Mouse (Mus musculus): ENCODE measurements around the gene C9.

Gene C9

DNA sequence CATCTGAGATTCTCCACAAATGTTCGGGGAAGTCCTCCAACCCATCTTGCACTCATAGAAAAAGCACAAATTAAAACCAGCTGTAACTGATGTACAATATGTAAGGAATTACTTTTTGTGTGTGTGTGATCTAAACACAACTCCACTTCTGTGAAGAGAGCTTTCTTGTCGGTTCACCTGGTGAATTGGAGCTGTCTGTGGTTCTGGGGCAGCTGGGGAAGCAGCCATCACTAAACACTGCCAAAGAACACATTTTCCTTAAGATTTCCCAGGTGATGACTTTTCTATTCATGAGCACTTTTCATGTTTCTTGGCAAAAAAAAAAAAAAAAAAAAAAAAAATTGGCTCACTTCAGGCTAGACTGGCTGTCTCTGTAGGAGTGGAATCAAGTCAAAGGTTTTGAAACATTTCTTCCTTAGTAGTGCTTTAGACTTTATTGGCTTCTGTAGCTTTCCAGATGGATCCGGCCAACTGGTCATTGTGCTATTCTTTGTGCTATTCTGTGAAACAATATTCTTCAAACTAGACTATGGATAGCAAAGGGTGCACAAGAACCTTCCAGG, 18.3 kb downstream of the C9 start:
- POLR2A ChIA-PET: interaction anchor here in 1 of 4 experiments (0.7 kb wide), 1 partner anchor 13 kb away, joined by 8 read pairs; no protein-coding TSS in a partner anchor
- CTCF ChIA-PET: interaction anchor here in 1 of 4 experiments (0.6 kb wide), 1 partner anchor 20 kb away, joined by 3 read pairs; no protein-coding TSS in a partner anchor

- ChIA-PET POLR2A (no interaction called here), CTCF (no interaction called here)
Measured at GRCm38 (mm10) chr15:6466995-6467394, 21.9 kb downstream of the C9 start.

DNA sequence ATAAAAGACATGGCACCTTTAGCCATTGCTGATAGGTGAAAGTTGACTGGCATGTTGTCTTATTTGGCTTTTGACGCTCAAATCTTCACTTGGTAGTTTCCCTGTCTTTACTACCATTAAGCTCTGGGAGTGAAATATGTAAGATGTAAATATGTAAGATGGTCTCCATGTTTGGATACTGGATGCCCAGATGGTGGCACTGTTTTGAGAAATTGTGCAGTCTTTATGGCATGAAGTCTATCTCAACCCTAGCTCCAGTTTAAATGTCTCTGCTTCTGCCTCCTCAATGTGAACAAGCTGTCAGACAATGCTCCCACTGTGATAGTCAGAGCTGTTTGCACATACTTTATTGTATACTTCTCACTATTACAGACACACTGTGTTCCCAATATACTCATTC, 23.7 kb downstream of the C9 start:
- ChIA-PET POLR2A (no interaction called here), CTCF (interaction anchor here in 1 of 4 experiments (0.7 kb wide), 1 partner anchor 72 kb away, joined by 3 read pairs; no protein-coding TSS in a partner anchor)

- POLR2A ChIA-PET: interaction anchor here in 2 of 4 experiments (0.6 to 1.1 kb wide), 2 partner anchors 20 to 444 kb away, joined by 3 to 4 read pairs; no protein-coding TSS in a partner anchor
- CTCF ChIA-PET: no interaction called here
Measured at GRCm38 (mm10) chr15:6469384-6469783, 24.3 kb downstream of the C9 start.

DNA sequence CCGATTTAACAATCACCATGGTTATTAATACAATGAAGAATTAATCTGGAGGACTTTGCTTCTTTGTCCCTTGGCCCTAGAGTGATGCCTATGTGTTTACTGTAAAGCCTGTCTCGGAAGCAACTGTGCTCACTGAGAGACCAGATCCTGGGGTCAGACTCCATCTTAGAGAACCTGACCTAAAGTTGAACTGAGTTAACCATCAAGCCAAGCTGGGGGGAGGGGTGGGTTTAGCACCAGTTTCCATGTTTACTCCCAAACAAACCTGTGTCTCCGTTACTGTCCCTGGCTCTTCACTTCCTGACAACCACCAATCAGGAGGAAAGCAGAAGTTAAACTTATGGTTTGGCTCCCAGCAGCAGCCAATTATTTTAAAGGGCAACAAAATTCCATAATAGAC, 38.4 kb downstream of the C9 start:
- ChIA-PET POLR2A (no interaction called here), CTCF (interaction anchor here in 2 of 4 experiments (0.6 to 1.4 kb wide), 3 partner anchors 20 to 246 kb away, joined by 3 read pairs; no protein-coding TSS in a partner anchor)

- ChIA-PET CTCF (no interaction called here), POLR2A (no interaction called here)
Measured at GRCm38 (mm10) chr15:6492386-6492785, 47.3 kb downstream of the C9 start.

DNA sequence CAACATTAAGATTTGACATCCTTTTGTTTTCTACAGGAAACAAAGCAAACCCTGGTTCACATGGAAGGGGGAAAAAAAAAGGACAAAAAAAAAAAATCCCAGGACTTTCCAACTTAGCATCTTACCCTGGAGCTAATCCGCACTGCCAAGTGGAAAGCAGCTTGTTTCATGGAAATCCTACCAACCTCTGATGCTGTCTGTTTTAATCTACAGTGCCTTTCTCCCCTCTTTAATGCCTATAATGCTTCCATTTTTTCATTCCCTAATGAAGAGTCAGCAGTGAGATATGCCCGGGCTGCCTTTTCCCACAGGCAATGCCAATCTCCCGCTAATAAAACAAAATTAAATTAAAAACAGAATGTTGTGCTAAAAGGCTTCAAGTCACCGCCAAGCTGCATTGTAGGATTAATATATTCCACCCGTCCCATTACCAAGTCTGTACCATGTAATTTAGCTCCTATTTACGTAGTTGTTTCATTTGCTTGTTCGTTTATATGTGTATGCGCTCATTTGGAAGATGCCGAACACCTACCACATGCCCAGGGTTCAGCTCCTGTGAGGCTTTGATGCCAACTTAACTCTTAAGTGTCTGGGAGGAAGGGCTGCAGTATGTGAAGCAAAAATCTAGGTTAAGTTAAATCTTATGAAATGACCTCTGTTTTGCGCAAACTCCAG, 53.4 kb downstream of the C9 start:
- ChIA-PET POLR2A (no interaction called here), CTCF (no interaction called here)

DNA sequence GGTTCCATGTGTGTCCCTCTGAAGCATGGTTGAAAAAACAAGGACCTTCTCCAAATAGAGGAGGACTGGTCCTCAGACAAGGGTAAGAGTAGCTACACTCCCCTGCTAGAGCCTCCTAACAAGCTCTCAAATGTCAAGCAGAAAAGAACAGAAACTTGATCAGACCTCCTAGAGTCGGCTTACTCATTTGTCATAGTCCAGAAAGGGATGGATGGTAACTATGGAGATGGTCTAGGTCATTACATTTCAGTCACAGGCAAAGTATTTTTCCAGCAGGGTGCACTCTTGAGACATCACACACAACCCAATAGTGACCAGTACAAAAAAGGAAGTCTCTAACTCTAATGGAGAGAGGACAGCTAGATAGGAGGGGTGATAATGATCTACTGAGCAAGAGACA, 55.7 kb downstream of the C9 start:
- ChIA-PET POLR2A (no interaction called here), CTCF (no interaction called here)

- ChIA-PET CTCF (no interaction called here), POLR2A (no interaction called here)
Measured at GRCm38 (mm10) chr15:6517525-6517924, 72.4 kb downstream of the C9 start.

DNA sequence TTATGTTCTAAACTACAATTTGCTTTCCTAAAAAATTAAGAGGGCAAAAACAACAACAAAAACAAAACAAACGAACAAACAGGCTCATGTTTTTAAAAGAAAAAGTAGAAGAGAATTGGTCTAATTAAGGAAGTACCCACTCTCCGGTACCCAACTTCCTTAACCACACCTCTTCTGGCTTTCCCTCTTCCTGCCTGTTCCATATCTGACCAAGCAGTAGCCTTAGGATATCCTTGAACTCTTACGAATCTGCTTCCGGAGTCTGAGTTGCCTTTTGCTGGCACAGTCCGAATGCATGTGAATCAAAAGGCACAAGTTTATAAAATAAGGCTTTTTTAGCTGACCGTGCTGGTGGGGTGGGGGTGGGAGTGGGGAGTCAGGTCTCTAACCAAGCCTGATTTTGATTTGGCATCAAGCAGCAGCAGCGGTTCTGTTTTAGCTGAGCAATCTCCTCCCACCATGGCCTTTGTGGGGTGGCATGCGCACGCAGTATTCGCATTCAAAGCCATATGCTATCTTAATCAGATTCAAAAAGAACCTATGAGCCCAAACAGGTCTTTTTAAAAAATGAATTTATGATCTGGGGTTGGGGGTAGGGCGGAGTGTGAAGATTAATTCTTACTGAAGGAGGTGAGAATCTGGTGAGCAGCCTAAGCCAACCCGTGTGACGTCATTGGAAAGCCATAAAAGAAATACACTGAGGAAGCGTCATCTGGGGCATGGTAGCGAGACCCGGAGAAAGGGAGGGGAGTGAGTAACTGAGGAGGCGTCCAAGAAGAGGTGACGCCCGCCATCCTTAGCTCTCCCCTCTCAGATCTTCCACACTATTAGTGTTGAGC, 74.5 kb downstream of the C9 start:
- ChIA-PET CTCF (no interaction called here), POLR2A (no interaction called here)

- CTCF ChIA-PET: no interaction called here
Measured at GRCm38 (mm10) chr15:6520505-6521155, 75.5 kb downstream of the C9 start.

DNA sequence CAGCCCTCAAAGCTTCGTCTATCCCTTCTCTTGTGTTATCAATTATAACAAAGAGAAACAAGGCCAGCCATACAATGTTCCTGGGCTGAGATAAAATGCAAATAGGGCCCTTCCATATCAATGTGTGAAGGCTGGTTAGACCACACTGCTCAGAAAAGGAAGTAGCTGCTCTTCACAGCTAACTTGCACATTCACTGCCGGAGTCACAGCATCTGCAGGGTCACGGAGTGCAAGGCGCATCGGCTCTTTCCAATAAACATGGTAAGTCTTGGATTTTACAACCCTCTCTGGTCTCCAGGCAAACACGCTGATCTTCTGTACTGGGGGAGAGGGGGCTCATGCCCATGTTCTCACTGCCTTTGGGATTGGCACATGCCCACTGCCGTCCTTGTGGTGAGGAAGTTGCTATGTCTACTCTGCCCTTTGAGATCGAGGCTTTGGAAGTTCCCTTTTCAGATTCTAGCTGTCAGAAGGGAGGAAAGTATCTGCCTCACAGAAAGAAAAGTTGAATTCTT, 77.6 kb downstream of the C9 start, which contains the start of gene Fyb:
TSS of gene Fyb (plus strand) at position 201 of the 515 bp plus-strand sequence.
- POLR2A ChIA-PET: no interaction called here
- CTCF ChIA-PET: interaction anchor here in 1 of 4 experiments (0.6 kb wide), 1 partner anchor 26 kb away, joined by 3 read pairs; no protein-coding TSS in a partner anchor

More at GRCm38 (mm10) chr15:6520505-6521155, 75.5 kb downstream of the C9 start:
- POLR2A ChIA-PET: no interaction called here

- CTCF ChIA-PET: interaction anchor here in 2 of 4 experiments (0.5 to 0.7 kb wide), 2 partner anchors 64 to 76 kb away, joined by 3 to 4 read pairs; no protein-coding TSS in a partner anchor
- POLR2A ChIA-PET: no interaction called here
Measured at GRCm38 (mm10) chr15:6524801-6525200, 79.7 kb downstream of the C9 start.

DNA sequence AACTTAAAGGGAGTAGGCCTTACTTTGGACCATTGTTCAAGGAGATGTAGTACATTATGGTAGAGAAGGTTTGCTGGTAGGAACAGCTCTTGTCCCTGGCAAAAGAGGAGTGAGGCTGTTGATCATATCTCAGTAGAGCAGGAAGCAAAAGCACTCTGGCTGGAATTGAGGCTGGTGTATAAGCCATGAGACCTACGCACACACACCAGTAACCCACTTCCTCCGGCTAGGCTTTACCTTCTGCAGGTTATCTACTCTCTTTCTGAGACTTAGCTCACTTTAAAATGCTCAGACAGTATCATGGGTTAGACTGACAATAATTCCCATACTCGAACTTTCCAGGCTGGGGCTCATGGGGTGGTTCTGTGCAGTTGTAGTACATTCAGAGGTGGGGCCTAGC, 80.3 kb downstream of the C9 start:
- POLR2A ChIA-PET: no interaction called here
- CTCF ChIA-PET: interaction anchor here in 2 of 4 experiments (0.5 to 0.7 kb wide), 2 partner anchors 64 to 76 kb away, joined by 3 to 4 read pairs; no protein-coding TSS in a partner anchor

DNA sequence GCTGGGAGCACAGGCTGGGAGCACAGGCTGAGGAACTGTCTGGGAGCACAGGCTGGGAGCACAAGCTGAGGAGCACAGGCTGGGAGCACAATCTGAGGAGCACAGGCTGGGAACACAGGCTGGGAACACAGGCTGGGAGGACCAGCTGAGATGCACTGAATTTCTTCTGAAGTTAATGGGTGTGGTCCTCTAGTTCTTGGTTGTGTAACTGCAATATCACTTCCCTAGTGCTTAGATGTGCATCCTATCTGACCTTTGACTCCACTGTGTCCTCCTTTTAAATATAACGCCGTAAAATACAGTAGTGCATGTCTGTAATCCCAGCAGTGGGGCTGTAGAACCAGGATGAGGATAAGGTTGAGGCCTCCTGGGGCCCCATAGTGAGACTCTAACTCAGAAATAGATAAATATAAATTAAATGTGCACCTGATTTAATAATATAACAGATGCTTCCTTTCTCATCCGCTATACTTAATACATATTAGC, 88.8 kb downstream of the C9 start:
- POLR2A ChIA-PET: no interaction called here
- CTCF ChIA-PET: no interaction called here

GRCm38 (mm10) chr15:6534592-6534991, 89.5 kb downstream of the C9 start:
- ChIA-PET POLR2A (no interaction called here), CTCF (no interaction called here)

GRCm38 (mm10) chr15:6539639-6540338, 94.7 kb downstream of the C9 start:
- CTCF ChIA-PET: no interaction called here
- POLR2A ChIA-PET: interaction anchor here in 1 of 4 experiments (0.7 kb wide), 1 partner anchor 168 kb away, joined by 4 read pairs; no protein-coding TSS in a partner anchor

All from embryonic stem cell, embryonic (primary cell).